Mouse (Mus musculus) neutrophil, adult 59 days (primary cell): Measurements from ENCODE around the gene Dmac1. TPM values are rescaled to one million over a fixed set of nuclear protein-coding genes. Genes with fewer than 3 reads are reported as not detected.

Source experiments
- total RNA-seq, 2 experiments: library from RNA; stranded (reverse); gene quantifications; 1 replicate in 1 of 2; 2 replicates in 1 of 2; pipeline ENCODE4 v1.2.4; 2023

The Dmac1 gene
- 10 to 100 TPM; 20.6 to 23.4 TPM for total RNA-seq

DNA sequence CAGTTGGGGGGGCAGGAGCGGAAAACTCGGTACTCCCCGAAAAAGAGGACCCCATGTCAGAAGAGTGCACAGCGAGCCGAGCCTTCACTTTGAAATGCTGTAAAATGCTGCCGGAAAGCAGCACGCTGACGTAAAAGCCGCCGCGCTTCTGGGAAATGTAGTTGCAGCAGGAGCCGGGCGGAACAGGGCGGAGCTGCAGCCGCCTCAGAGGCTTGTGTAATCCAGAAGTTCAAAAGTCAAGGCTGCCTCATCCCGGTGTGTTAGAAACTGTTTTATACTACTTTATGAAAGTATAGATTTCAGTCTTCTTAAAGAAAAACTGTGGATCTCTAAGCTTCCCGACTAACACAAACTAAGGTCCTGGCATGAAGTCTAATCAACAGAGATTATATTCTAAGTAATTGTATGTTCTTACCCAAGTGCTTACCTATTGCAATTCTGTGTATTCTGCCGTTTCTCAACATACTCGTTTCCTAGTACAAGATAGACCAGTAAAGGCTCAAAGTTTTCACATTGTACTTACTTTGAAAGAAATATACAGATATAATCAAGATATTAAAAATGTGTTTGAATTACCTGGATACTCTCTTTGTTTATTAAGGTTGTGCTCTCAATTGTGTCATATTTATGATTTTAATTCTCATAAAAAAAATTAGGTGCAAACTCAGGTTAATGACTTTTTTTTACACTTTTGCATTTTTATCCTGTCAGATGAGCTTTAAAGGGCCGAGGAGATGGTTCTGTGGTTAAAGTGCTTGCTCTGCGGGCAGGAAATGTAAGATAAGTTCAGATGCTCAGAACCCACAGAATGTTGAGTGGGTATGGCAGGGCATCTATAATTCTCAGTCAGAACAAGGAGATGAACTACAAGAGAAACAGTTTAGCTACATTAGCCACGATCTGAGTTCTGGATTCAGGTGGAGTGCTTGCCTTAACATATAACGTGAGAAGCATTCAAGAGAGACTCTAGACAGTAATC lies at the start of gene Dmac1:
Gene Dmac1 (minus strand): TSS at position 109 of the 979 bp plus-strand sequence.

